Mouse (Mus musculus) bone marrow, adult 2 months (tissue): ENCODE measurements around the gene Slc7a7.

ENCODE experiments used
- CTCF ChIP-seq: fragments of 200-500 bp; IDR thresholded peaks from 2 replicates; pipeline ENCODE4 v1.5.1; 2011; ENCODE audit warnings: low read length, control low read depth; ENCODE audit not compliant: control insufficient read depth, insufficient read depth
- POLR2A ChIP-seq: fragments of 200-500 bp; IDR thresholded peaks from 2 replicates; pipeline ENCODE4 v1.6.1; 2011; ENCODE audit warnings: low read depth, mild to moderate bottlenecking, control low read depth, low read length, borderline replicate concordance; ENCODE audit not compliant: control insufficient read depth

- no peak for TF ChIP-seq CTCF
- TF ChIP-seq POLR2A: no peak
These were observed 20.9 kb downstream of the Slc7a7 start for GRCm38 (mm10) chr14:54396685-54397084.
